Mouse (Mus musculus) forebrain, embryonic 16.5 days (tissue): ENCODE data around the gene Bmper. TPM values are rescaled to one million over a fixed set of nuclear protein-coding genes. Genes with fewer than 3 reads are reported as not detected.

Source experiments
- ATAC-seq: fragments of 200-750 bp; cut with Nextera tagmentation; 2 replicates; pipeline ENCODE4 v1.8.0; 2017; ENCODE audit warnings: mild to moderate bottlenecking, moderate library complexity
- H3K27ac ChIP-seq: fragments of 300-500 bp; sonication (generic); 2 replicates; pipeline ENCODE4 v1.5.1; 2014; ENCODE audit warnings: low read length, control low read depth
- H3K27me3 ChIP-seq: fragments of 300-500 bp; sonication (generic); replicated peaks from 2 replicates; pipeline ENCODE4 v1.6.1; 2014; ENCODE audit warnings: low read length; ENCODE audit not compliant: control insufficient read depth, insufficient read depth
- H3K36me3 ChIP-seq: fragments of 300-500 bp; sonication (generic); 2 replicates; pipeline ENCODE4 v1.6.1; 2014; ENCODE audit not compliant: control insufficient read depth, insufficient read depth
- H3K4me1 ChIP-seq: fragments of 300-500 bp; sonication (generic); replicated peaks from 2 replicates; pipeline ENCODE4 v1.6.1; 2014; ENCODE audit warnings: low read length; ENCODE audit not compliant: control insufficient read depth, insufficient read depth
- H3K4me2 ChIP-seq: fragments of 300-500 bp; sonication (generic); 2 replicates; pipeline ENCODE4 v1.6.1; 2014; ENCODE audit warnings: mild to moderate bottlenecking, low read length, control low read depth
- H3K4me3 ChIP-seq: fragments of 300-500 bp; sonication (generic); replicated peaks from 2 replicates; pipeline ENCODE4 v1.5.1; 2014; ENCODE audit warnings: mild to moderate bottlenecking, low read length, control low read depth
- H3K9ac ChIP-seq: fragments of 300-500 bp; sonication (generic); replicated peaks from 2 replicates; pipeline ENCODE4 v1.6.1; 2014; ENCODE audit warnings: low read depth, low read length, control low read depth
- H3K9me3 ChIP-seq: fragments of 300-500 bp; sonication (generic); 2 replicates; pipeline ENCODE4 v1.6.1; 2016; ENCODE audit warnings: low read length; ENCODE audit not compliant: control insufficient read depth
- WGBS: fragments of 180-500 bp; shearing (Covaris S2); extraction: QIAGEN DNeasy Blood & Tissue Kit; methylation state at CpG from one replicate; pipeline ENCODE4 v1.1.7; 2014; 5-methylcytosine and 5-hydroxymethylcytosine counted together
- polyA plus RNA-seq: library from polyadenylated mRNA; unstranded; fragments of >200 nt; fragmentation: Nextera tagmentation; extraction: Ambion mirVana; gene quantifications from 2 replicates; pipeline ENCODE4 v1.2.1, GENCODE M21; 2015

Bmper gene
- polyA plus RNA-seq = 13.6 and 15.9 TPM in 2 replicates

- H3K9me3 ChIP-seq = no peaks in the 10 kb centered on the region
- peak within 1 kb of the TSS; percentile 98 for H3K4me2 ChIP-seq
- peak within 1 kb of the TSS; percentile 82 for H3K27ac ChIP-seq
- peaks cover 16% of the 10 kb centered on the region for H3K4me1 ChIP-seq
- no peaks in the 10 kb centered on the region for H3K36me3 ChIP-seq
- peak within 1 kb of the TSS; percentile 82 for H3K4me3 ChIP-seq
- ATAC-seq = peak; percentile 85
- peak within 1 kb of the TSS; percentile 83 for H3K9ac ChIP-seq
- 0% methylated on average over 71 of the region's 86 CpGs for WGBS
- peaks cover 5% of the 10 kb centered on the region; the same call in 1 of the 2 replicates for H3K27me3 ChIP-seq
Observed at GRCm38 (mm10) chr9:23222841-23223548, at the start of gene Bmper. Bmper (plus strand) TSS chr9:23223076.

GRCm38 (mm10) chr9:23177476-23177875 is 45.4 kb upstream of the Bmper start:
- 82% methylated on average over 4 of the region's 4 CpGs for WGBS
- H3K4me3 ChIP-seq = no peak overlapping the region

GRCm38 (mm10) chr9:23187181-23187580 is 35.7 kb upstream of the Bmper start:
- H3K4me3 ChIP-seq = no peak overlapping the region
- H3K36me3 ChIP-seq = no peaks in the 10 kb centered on the region
- no peaks in the 10 kb centered on the region for H3K27me3 ChIP-seq
- H3K4me2 ChIP-seq = no peak overlapping the region
- H3K9me3 ChIP-seq = no peaks in the 10 kb centered on the region
- H3K9ac ChIP-seq = no peak overlapping the region
- H3K4me1 ChIP-seq = no peaks in the 10 kb centered on the region
- no peak for ATAC-seq
- WGBS = 88% methylated on average over 4 of the region's 4 CpGs
- H3K27ac ChIP-seq = no peak overlapping the region

More at GRCm38 (mm10) chr9:23177476-23177875, 45.4 kb upstream of the Bmper start:
- no peaks in the 10 kb centered on the region for H3K27me3 ChIP-seq
- no peaks in the 10 kb centered on the region for H3K36me3 ChIP-seq
- no peak overlapping the region for H3K4me2 ChIP-seq
- no peak overlapping the region for H3K9ac ChIP-seq
- H3K4me1 ChIP-seq = no peaks in the 10 kb centered on the region
- ATAC-seq = no peak
- no peaks in the 10 kb centered on the region for H3K9me3 ChIP-seq
- no peak overlapping the region for H3K27ac ChIP-seq

- WGBS = 72% methylated on average over 4 of the region's 4 CpGs
- no peaks in the 10 kb centered on the region for H3K36me3 ChIP-seq
- no peak overlapping the region for H3K9ac ChIP-seq
- no peak overlapping the region for H3K27ac ChIP-seq
- H3K4me1 ChIP-seq = no peaks in the 10 kb centered on the region
- H3K27me3 ChIP-seq = no peaks in the 10 kb centered on the region
- no peak overlapping the region for H3K4me2 ChIP-seq
- H3K4me3 ChIP-seq = no peak overlapping the region
- ATAC-seq = no peak
- H3K9me3 ChIP-seq = no peaks in the 10 kb centered on the region
Observed at GRCm38 (mm10) chr9:23188136-23188535, 34.7 kb upstream of the Bmper start.

- Histone ChIP-seq H3K27me3 (no peaks in the 10 kb centered on the region), H3K36me3 (no peaks in the 10 kb centered on the region), H3K4me3 (no peak overlapping the region), H3K4me2 (no peak overlapping the region), H3K4me1 (no peaks in the 10 kb centered on the region), H3K9me3 (no peaks in the 10 kb centered on the region), H3K9ac (no peak overlapping the region), H3K27ac (no peak overlapping the region)
- WGBS = 73% methylated on average over 1 of the region's 1 CpGs
- no peak for ATAC-seq
Observed at GRCm38 (mm10) chr9:23190950-23191349, 31.9 kb upstream of the Bmper start.

GRCm38 (mm10) chr9:23191431-23191830 is 31.4 kb upstream of the Bmper start:
- Histone ChIP-seq H3K9me3 (no peaks in the 10 kb centered on the region), H3K4me1 (no peaks in the 10 kb centered on the region), H3K27ac (no peak overlapping the region), H3K4me2 (no peak overlapping the region), H3K27me3 (no peaks in the 10 kb centered on the region), H3K9ac (no peak overlapping the region), H3K36me3 (no peaks in the 10 kb centered on the region), H3K4me3 (no peak overlapping the region)
- WGBS = 93% methylated on average over 2 of the region's 2 CpGs
- no peak for ATAC-seq

GRCm38 (mm10) chr9:23192567-23193331 is 30.1 kb upstream of the Bmper start:
- no peak for ATAC-seq
- Histone ChIP-seq H3K9me3 (no peaks in the 10 kb centered on the region), H3K36me3 (no peaks in the 10 kb centered on the region), H3K9ac (no peak overlapping the region), H3K4me3 (no peak overlapping the region), H3K4me1 (no peaks in the 10 kb centered on the region), H3K27me3 (no peaks in the 10 kb centered on the region), H3K4me2 (no peak overlapping the region), H3K27ac (no peak overlapping the region)
- 91% methylated on average over 3 of the region's 3 CpGs for WGBS

- ATAC-seq = no peak
- no peak overlapping the region for H3K9ac ChIP-seq
- H3K4me2 ChIP-seq = no peak overlapping the region
- no peak overlapping the region for H3K27ac ChIP-seq
- H3K36me3 ChIP-seq = no peaks in the 10 kb centered on the region
- WGBS = 89% methylated on average over 4 of the region's 4 CpGs
- no peaks in the 10 kb centered on the region for H3K27me3 ChIP-seq
- no peaks in the 10 kb centered on the region for H3K9me3 ChIP-seq
- H3K4me1 ChIP-seq = peaks cover under 1% of the 10 kb centered on the region
- H3K4me3 ChIP-seq = no peak overlapping the region
Observed at GRCm38 (mm10) chr9:23198996-23199395, 23.9 kb upstream of the Bmper start.

- no peak overlapping the region for H3K27ac ChIP-seq
- H3K4me2 ChIP-seq = no peak overlapping the region
- no peak overlapping the region for H3K9ac ChIP-seq
- H3K27me3 ChIP-seq = no peaks in the 10 kb centered on the region
- no peaks in the 10 kb centered on the region for H3K9me3 ChIP-seq
- WGBS = 72% methylated on average over 1 of the region's 1 CpGs
- ATAC-seq = no peak
- H3K4me1 ChIP-seq = peaks cover 9% of the 10 kb centered on the region
- no peak overlapping the region for H3K4me3 ChIP-seq
- H3K36me3 ChIP-seq = no peaks in the 10 kb centered on the region
Observed at GRCm38 (mm10) chr9:23199841-23200240, 23.0 kb upstream of the Bmper start.
